Mouse (Mus musculus) urinary bladder, adult 18-20 months (tissue): Measurements from ENCODE around the gene Slc35d2.
"Not testable (repeated sequence)": the region's sequence is repeated elsewhere in the genome, so short reads cannot be mapped to it uniquely, and the experiment has no call there.

ENCODE experiments used
- DNase-seq, 2 experiments: peaks; one replicate each; pipeline ENCODE4 v3.0.0; 2022; ENCODE audit warnings: low spot score in 2 of 2, mixed read lengths in 2 of 2

Gene Slc35d2

DNA sequence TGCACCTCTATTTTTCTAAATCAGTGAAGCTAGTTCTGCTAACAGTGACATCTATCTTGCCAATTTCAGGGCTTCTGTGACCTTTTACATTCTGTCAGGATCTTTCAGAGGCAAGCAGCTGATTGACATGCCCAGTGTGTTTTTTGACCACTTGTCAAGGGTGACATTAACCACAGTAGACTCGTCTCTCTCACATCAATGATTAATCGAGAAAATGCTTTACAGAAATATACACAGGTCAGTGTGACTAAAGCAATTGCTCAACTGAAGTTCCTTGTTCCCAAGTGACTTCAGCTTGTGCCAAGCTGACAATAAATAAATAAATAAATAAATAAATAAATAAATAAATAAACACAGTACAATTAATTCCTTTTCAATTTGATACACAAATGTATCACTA, 76.9 kb downstream of the Slc35d2 start:
- DNase-seq: not testable (repeated sequence)

DNA sequence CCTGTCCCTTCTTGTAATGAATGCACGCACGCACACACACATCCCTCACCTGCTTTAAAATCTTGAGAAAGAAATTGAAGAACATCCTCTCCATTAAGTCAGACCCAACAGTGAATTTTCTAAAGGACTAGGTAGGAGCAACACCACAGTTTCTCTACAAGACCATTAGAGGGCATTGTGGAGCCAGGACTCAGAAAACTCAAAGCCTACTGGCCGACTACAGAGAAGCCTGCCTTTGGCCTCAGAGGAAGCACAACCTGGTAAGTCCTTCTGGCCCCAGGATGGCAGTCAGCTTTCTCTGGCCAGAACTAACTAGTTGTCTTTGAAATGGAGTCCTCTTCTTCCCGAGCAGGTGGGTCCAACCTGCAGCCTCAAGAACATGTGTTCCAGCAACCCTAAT, 78.3 kb downstream of the Slc35d2 start:
- no peak for DNase-seq

GRCm38 (mm10) chr13:64049535-64049934, 79.6 kb downstream of the Slc35d2 start:
- no peak for DNase-seq

DNA sequence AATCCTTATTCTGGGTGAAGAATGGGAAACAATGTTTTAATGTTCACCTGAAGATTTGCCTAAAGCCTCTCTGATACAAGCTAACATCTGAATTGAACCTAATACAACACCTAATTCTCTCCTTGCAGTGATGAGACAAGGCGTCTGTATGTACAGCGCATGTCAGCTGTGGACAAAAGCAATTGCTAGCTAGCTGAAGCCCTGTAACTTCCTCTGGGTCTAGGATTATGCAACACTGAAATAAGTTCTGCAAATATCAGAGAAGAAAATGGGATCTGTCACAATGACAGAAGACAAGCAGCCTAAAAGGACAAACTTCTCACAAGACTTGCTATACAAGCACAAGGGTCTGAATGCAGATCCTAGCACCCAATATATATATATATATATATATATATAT, 80.7 kb downstream of the Slc35d2 start:
- no peak for DNase-seq
